Mouse (Mus musculus): ENCODE measurements around the gene Ldb1. TPM values are rescaled to one million over a fixed set of nuclear protein-coding genes. Genes with fewer than 3 reads are reported as not detected.

Gene Ldb1
- polyA plus RNA-seq, 1 experiment, result 220 TPM

- no peak for TF ChIP-seq POLR2A (IDR thresholded peaks at IDR 0.05; ENCODE audit: borderline replicate concordance, extremely low read depth, low read depth, low read length)
- peak overlapping the region; percentile 27 for H3K4me3 ChIP-seq (replicated peaks; ENCODE audit: extremely low read depth, low read depth, low read length)
- 19% methylated on average over 14 of the region's 14 CpGs for WGBS
- peaks cover 39% of the 10 kb centered on the region for H3K4me1 ChIP-seq (ENCODE audit: control insufficient read depth, insufficient read depth, low read length)
- no peak for DNase-seq
These were observed 4.7 kb downstream of the Ldb1 start for GRCm38 (mm10) chr19:46040149-46040902.

- peak overlapping the region; percentile 60 for H3K4me3 ChIP-seq (replicated peaks; ENCODE audit: extremely low read depth, low read depth, low read length)
- WGBS, result 1% methylated on average over 27 of the region's 30 CpGs
- peak; percentile 84 for DNase-seq
- TF ChIP-seq POLR2A (IDR thresholded peaks at IDR 0.05; ENCODE audit: borderline replicate concordance, extremely low read depth, low read depth, low read length) (peak; percentile 74; the same call in 1 of the 2 replicates), CTCF (IDR thresholded peaks at IDR 0.05; ENCODE audit: insufficient read depth, low read length) (no peak)
- peaks cover 39% of the 10 kb centered on the region for H3K4me1 ChIP-seq (ENCODE audit: control insufficient read depth, insufficient read depth, low read length)
These were observed 5.5 kb downstream of the Ldb1 start for GRCm38 (mm10) chr19:46039478-46039877.

GRCm38 (mm10) chr19:46038851-46039260 is 6.2 kb downstream of the Ldb1 start:
- peak; percentile 38 for DNase-seq
- 1% methylated on average over 17 of the region's 17 CpGs for WGBS
- H3K4me3 ChIP-seq (replicated peaks; ENCODE audit: extremely low read depth, low read depth, low read length), result peak overlapping the region; percentile 49
- TF ChIP-seq POLR2A (IDR thresholded peaks at IDR 0.05; ENCODE audit: borderline replicate concordance, extremely low read depth, low read depth, low read length) (no peak), CTCF (IDR thresholded peaks at IDR 0.05; ENCODE audit: insufficient read depth, low read length) (no peak)
- H3K4me1 ChIP-seq (ENCODE audit: control insufficient read depth, insufficient read depth, low read length), result peaks cover 38% of the 10 kb centered on the region

GRCm38 (mm10) chr19:46037925-46038850 is 6.8 kb downstream of the Ldb1 start:
- TF ChIP-seq POLR2A (IDR thresholded peaks at IDR 0.05; ENCODE audit: borderline replicate concordance, extremely low read depth, low read depth, low read length), result no peak
- TF ChIP-seq CTCF (IDR thresholded peaks at IDR 0.05; ENCODE audit: insufficient read depth, low read length), result no peak
- DNase-seq, result no peak
- Histone ChIP-seq H3K4me3 (replicated peaks; ENCODE audit: extremely low read depth, low read depth, low read length) (peak overlapping the region; percentile 49), H3K4me1 (ENCODE audit: control insufficient read depth, insufficient read depth, low read length) (peaks cover 33% of the 10 kb centered on the region)
- 8% methylated on average over 13 of the region's 13 CpGs for WGBS

- H3K4me3 ChIP-seq (replicated peaks; ENCODE audit: extremely low read depth, low read depth, low read length), result no peak overlapping the region
These were observed 7.6 kb downstream of the Ldb1 start for GRCm38 (mm10) chr19:46037243-46037924.

GRCm38 (mm10) chr19:46036477-46037242 is 8.4 kb downstream of the Ldb1 start:
- H3K4me3 ChIP-seq (replicated peaks; ENCODE audit: extremely low read depth, low read depth, low read length), result no peak overlapping the region
- WGBS, result 51% methylated on average over 13 of the region's 13 CpGs
- H3K4me1 ChIP-seq (ENCODE audit: control insufficient read depth, insufficient read depth, low read length), result peaks cover 22% of the 10 kb centered on the region
- TF ChIP-seq CTCF (IDR thresholded peaks at IDR 0.05; ENCODE audit: insufficient read depth, low read length), result peak; percentile 30; the same call in 1 of the 2 replicates
- no peak for TF ChIP-seq POLR2A (IDR thresholded peaks at IDR 0.05; ENCODE audit: borderline replicate concordance, extremely low read depth, low read depth, low read length)
- DNase-seq, result no peak

More at GRCm38 (mm10) chr19:46037243-46037924, 7.6 kb downstream of the Ldb1 start:
- TF ChIP-seq POLR2A (IDR thresholded peaks at IDR 0.05; ENCODE audit: borderline replicate concordance, extremely low read depth, low read depth, low read length), result no peak
- TF ChIP-seq CTCF (IDR thresholded peaks at IDR 0.05; ENCODE audit: insufficient read depth, low read length), result no peak
- no peak for DNase-seq
- peaks cover 25% of the 10 kb centered on the region for H3K4me1 ChIP-seq (ENCODE audit: control insufficient read depth, insufficient read depth, low read length)
- 11% methylated on average over 6 of the region's 6 CpGs for WGBS

- H3K4me3 ChIP-seq (replicated peaks; ENCODE audit: extremely low read depth, low read depth, low read length), result no peak overlapping the region
- TF ChIP-seq POLR2A (IDR thresholded peaks at IDR 0.05; ENCODE audit: borderline replicate concordance, extremely low read depth, low read depth, low read length) (no peak), CTCF (IDR thresholded peaks at IDR 0.05; ENCODE audit: insufficient read depth, low read length) (no peak)
- WGBS, result 80% methylated on average over 13 of the region's 13 CpGs
These were observed 9.0 kb downstream of the Ldb1 start for GRCm38 (mm10) chr19:46035971-46036370.

GRCm38 (mm10) chr19:46033911-46034310 is 11.1 kb downstream of the Ldb1 start:
- no peak for TF ChIP-seq CTCF (IDR thresholded peaks at IDR 0.05; ENCODE audit: insufficient read depth, low read length)
- TF ChIP-seq POLR2A (IDR thresholded peaks at IDR 0.05; ENCODE audit: borderline replicate concordance, extremely low read depth, low read depth, low read length), result no peak
- 94% methylated on average over 11 of the region's 11 CpGs for WGBS
- H3K4me1 ChIP-seq (ENCODE audit: control insufficient read depth, insufficient read depth, low read length), result peaks cover 9% of the 10 kb centered on the region
- H3K4me3 ChIP-seq (replicated peaks; ENCODE audit: extremely low read depth, low read depth, low read length), result no peak overlapping the region
- DNase-seq, result no peak

More at GRCm38 (mm10) chr19:46035971-46036370, 9.0 kb downstream of the Ldb1 start:
- peaks cover 15% of the 10 kb centered on the region for H3K4me1 ChIP-seq (ENCODE audit: control insufficient read depth, insufficient read depth, low read length)
- no peak for DNase-seq
